Mouse (Mus musculus) megakaryocyte, embryonic 14.5 days (primary cell): Measurements from ENCODE around the gene Foxp4.

Experiments used
- FLI1 ChIP-seq: IDR thresholded peaks from 2 replicates; pipeline ENCODE4 v1.6.1; 2012; ENCODE audit warnings: low read length, inconsistent platforms, mixed read lengths
- GATA1 ChIP-seq: IDR thresholded peaks from 3 replicates; pipeline ENCODE4 v1.6.1; 2012; ENCODE audit warnings: mixed read lengths, low read length, inconsistent platforms, borderline replicate concordance

- TF ChIP-seq GATA1 (no peak), FLI1 (no peak)
Measured at GRCm38 (mm10) chr17:47863437-47863836, 61.0 kb downstream of the Foxp4 start.
